Mouse (Mus musculus) cerebellum, adult (tissue): ENCODE measurements at regions not wholly inside any gene's neighbourhood (a gene's known extent, or its start where the extent isn't known, plus 50 kb on each side); places are given as distances from the start of the nearest gene placed in this dataset.

Experiments used
- ATAC-seq: cut with Nextera tagmentation; 2 replicates; pipeline ENCODE4 v1.9.2; 2017; ENCODE audit warnings: mild to moderate bottlenecking, moderate library complexity, mixed read lengths; ENCODE audit not compliant: insufficient number of reproducible peaks, low FRiP score, low TSS enrichment

DNA sequence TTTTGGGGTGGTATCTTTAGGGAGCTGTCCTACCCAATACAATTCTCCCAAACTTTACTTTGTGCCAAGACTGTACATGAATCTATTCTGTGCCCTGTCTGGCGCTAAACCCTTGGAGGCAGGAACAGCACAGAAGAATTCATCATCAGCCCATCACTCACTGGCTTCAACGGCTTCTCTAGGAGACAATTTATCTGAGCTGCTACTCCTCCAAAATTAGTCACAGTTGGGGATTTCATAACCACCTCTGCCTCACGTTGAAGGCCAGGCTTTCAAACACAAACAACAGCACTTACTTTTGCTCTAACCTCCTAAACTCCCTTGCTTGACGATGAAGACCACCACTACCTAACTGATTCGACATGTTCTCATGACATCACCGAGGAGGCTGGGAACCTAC is 95.1 kb upstream of the E2f7 start:
- ATAC-seq: no peak

DNA sequence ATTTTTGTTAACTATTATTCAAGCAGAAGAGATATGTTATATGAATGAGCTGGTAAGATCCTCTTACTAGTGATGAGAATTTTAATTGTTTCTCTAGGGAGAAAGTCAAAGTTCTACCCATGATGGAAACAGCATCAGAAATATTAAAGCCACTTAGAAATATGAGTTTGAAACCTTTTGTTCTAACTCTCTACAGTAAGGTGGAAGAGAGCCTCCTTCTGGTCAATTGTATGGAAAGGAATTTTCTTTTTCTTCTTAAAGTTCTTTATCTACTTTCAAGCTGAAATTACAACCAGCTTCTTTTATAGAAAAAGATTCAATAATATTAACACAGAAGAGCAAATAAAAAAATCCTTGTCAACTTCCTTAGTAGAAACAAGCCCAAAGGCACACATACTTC is 94.4 kb upstream of the E2f7 start:
- ATAC-seq: no peak

DNA sequence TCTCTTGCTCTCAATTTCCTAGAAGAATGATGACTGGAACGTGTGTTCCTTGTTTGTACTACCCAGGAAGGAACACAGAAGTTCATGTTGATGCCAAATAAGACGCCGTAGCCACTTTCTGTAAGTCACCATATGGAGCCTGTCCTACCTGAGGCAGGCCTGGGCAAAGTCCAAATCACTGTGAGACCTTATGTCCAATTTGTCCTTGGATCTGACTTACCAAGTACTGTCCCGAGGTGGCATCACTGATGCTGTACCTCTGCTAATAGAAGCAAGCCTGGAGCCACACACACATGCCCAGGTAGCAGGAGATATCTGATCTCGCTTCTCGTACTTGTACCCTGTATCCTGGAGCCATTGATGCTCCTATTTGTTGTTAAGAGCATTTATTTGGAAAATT is 91.2 kb upstream of the E2f7 start:
- ATAC-seq: peak; percentile 54; the same call in 1 of the 2 replicates

DNA sequence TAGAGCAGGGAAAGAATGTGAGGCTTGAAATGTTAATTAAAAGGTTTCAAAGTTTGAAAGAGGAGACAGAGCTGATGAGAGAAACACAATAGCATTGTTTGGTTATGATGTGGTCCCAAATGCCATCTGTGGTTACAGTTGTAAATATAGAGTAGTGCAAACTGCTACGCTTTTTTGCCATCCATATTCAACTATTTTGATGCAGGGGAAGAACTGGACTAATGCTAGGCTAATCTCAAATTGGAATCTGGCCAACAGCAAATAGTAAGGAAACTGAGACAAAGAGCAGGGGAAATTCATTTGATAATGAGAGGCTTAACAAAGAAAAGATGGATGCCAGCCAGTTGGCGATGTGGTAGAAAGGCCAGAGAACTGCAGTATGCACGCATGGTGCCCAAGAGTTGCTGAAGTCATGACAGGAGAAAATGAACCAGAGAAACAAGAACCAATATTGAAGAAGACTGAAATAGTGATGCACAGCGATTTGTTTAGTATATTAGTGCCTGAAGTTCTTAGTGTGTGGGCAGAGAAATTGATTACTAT is 87.0 kb upstream of the E2f7 start:
- ATAC-seq: no peak

DNA sequence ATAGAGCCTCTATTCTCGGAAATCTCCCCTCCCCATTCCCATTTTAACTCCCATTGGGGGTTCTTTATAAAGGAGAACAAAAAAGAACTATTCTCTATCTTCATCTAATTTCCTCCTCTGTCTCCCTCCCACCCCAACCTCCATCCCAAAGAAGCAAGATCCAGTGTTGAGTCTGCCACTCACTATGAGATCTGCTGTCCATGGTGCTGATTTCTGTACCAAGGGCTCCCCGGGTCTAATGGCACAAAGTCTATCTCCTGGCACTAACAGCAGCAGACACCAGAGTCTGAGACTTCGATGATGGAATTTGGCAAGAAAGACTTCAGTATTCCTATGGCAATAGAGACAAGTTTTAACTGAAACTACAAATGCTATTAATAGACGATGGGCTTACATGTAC is 68.7 kb upstream of the E2f7 start:
- ATAC-seq: no peak
